Mouse (Mus musculus): Measurements from ENCODE around the gene Mgat4c. TPM values are rescaled to one million over a fixed set of nuclear protein-coding genes. Genes with fewer than 3 reads are reported as not detected.

Mgat4c gene
- polyA plus RNA-seq (2015; fragmentation: Nextera tagmentation; extraction: Ambion mirVana) = 48.8 and 62.3 TPM in 2 replicates

DNA sequence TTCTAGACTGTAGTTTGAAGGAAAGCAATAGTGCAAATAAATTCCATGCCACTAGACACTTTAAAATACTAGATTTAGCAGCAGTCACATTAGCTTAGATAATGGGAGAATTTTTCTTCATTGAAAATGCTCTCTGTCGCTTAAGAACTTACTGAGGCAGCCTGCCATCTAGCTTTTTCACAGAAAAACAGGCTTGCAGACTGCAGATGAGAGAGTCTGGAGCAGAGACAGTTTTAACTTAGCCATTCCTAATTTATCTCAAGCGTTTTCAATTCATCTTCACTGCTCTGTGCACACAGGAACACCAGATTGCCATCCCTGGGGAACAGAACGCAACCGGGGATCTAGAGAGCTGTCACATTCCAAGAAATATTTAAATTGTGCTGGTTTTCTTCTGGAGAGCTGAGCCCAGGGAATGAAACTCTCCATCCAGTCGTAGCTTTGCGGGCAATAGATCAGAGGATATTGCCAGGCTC, at the start of gene Mgat4c:
TSS of gene Mgat4c (plus strand) at position 51 of the 476 bp plus-strand sequence.

Small RNAs within 50 kb of the gene (microRNA-seq; reads per million reads assigned to microRNA genes)
- not detected for gene Mir3059 (ENCODE audit: borderline replicate concordance, insufficient number of aligned reads)

All from adrenal gland, postnatal 0 days (tissue).